ENCODE assay signal across 10 mouse cellular contexts in the genomic region with DNA sequence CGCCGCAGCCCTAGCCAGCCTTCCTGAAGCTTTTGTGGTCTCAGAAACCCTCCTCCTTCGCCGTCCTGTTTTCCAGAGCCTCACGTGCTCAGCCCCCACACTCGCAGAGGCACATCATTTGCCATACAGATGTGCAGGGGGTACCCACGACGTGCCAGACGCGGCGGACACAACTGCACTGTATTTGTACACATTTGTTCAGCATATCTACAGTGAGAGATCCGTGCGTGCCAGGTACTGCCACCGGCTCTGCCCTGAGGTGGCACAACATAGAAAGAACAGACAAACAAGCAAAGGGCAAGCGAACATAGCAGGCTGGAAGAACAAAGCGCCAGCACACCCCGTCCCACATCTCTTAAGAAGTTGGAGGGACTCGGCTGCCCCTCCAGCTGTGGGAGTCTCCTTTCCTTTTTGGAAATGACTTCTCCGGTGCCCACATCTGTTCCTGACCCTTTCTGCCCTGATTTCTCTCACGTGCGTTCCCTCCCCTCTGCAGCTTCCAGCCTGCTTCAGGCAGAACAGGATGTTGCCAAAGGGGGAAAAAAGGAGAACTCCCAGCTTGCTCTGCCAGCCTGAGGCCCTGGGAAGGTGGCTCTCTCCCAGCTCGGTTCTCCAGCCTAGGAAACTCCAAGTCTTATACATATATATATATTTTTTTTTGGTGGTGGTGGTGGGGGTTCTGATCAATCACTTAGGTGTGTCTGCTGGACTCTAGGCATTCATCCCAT. TPM values are rescaled to one million over a fixed set of nuclear protein-coding genes. Genes with fewer than 3 reads are reported as not detected.
DNase-seq lines count a peak whose midpoint lies in the region; ATAC-seq and TF ChIP-seq lines count a peak whose summit lies in the region.
"Had no signal": no experiment of that assay in that cellular context is flagged by ENCODE, and none has a peak within 500 bp of the region (broad histone marks: within the 10 kb centered on the region; RNA-seq: fewer than 3 reads in every experiment).

No protein-coding gene starts in this region.

- peaks cover 14% of the 10 kb centered on the region for H3K4me1 ChIP-seq in heart, embryonic 13.5 days
- H3K4me1 ChIP-seq in bone marrow macrophage, adult 2 months (ENCODE audit: control insufficient read depth, insufficient read depth, low read length) = 0 out of 2 replicates have a peak, but pooled peaks cover 5% of the 10 kb centered on the region
- peaks cover 17% of the 10 kb centered on the region for H3K4me1 ChIP-seq in hindbrain, embryonic 10.5 days (replicated peaks)

- peaks cover 77% of the 10 kb centered on the region for H3K27me3 ChIP-seq in heart, embryonic 13.5 days (replicated peaks)
- H3K27me3 ChIP-seq in hindbrain, embryonic 10.5 days (ENCODE audit: insufficient read depth, poor library complexity, severe bottlenecking) = peaks cover 79% of the 10 kb centered on the region

- no peak for DNase-seq in heart, postnatal 36 days
- DNase-seq in hindbrain, embryonic 10.5 days (ENCODE audit: low spot score) = peak; percentile 34
- no peak for DNase-seq in spleen, postnatal 36 days (ENCODE audit: low spot score in 2 of 2)
- no peak for DNase-seq in T-cell, adult 2 months (ENCODE audit: low spot score)
- no peak for DNase-seq in ovary, adult 18-20 months (ENCODE audit: low spot score)

- no peaks in the 10 kb centered on the region for H3K36me3 ChIP-seq in heart, embryonic 13.5 days
- H3K36me3 ChIP-seq in hindbrain, embryonic 10.5 days = no peaks in the 10 kb centered on the region
- H3K36me3 ChIP-seq: G1E had no signal

- H3K4me3 ChIP-seq in heart, embryonic 13.5 days = peak overlapping the region; percentile 56
- peak overlapping the region; percentile 44 for H3K4me3 ChIP-seq in bone marrow macrophage, adult 2 months (ENCODE audit: insufficient read depth, low read length)
- peak overlapping the region; percentile 65 for H3K4me3 ChIP-seq in hindbrain, embryonic 10.5 days

- WGBS in heart, embryonic 13.5 days = 5% methylated on average over 22 of the region's 22 CpGs
- WGBS in hindbrain, embryonic 10.5 days = 3% methylated on average over 22 of the region's 22 CpGs

- intact Hi-C loops in heart, postnatal 36 days (cut with DNase I) = no loop called here

- H3K9me3 ChIP-seq in heart, embryonic 13.5 days = no peaks in the 10 kb centered on the region
- H3K9me3 ChIP-seq in hindbrain, embryonic 10.5 days = no peaks in the 10 kb centered on the region

- TF ChIP-seq CTCF in bone marrow macrophage, adult 2 months (IDR thresholded peaks at IDR 0.05; ENCODE audit: low read depth, low read length) = no peak

- ATAC-seq in heart, embryonic 13.5 days (ENCODE audit: extremely low read depth, insufficient number of reproducible peaks, low FRiP score, low TSS enrichment) = no peak
- peak; percentile 83 for ATAC-seq in megakaryocyte progenitor cell, adult 5-6 weeks (replicated peaks; ENCODE audit: poor library complexity)

- H3K9ac ChIP-seq in heart, embryonic 13.5 days = peak overlapping the region; percentile 66

- H3K27ac ChIP-seq in heart, embryonic 13.5 days (replicated peaks) = no peak overlapping the region
- H3K27ac ChIP-seq in bone marrow macrophage, adult 2 months (ENCODE audit: insufficient read depth, low read depth, low read length) = no peak overlapping the region
- H3K27ac ChIP-seq in hindbrain, embryonic 10.5 days = peak overlapping the region; percentile 35; the same call in 1 of the 2 replicates
- H3K27ac ChIP-seq: macrophage had no signal

- peak overlapping the region; percentile 88 for H3K4me2 ChIP-seq in heart, embryonic 13.5 days

- TF ChIP-seq POLR2A in bone marrow macrophage, adult 2 months (IDR thresholded peaks at IDR 0.05; ENCODE audit: borderline replicate concordance, low read depth, low read length) = no peak

RNA-seq across cellular contexts. Expression of a gene that starts 0.5 kb away (rescaled TPM):
- polyA plus RNA-seq in heart, embryonic 13.5 days (2015; fragmentation: Nextera tagmentation; extraction: Ambion mirVana) = not detected in 2 replicates
- total RNA-seq in heart, postnatal 36 days (2021) = not detected
- polyA plus RNA-seq in bone marrow macrophage, adult 2 months (2012; ENCODE audit: insufficient read depth, insufficient read length, missing spikeins) = not detected in 2 replicates
- not detected in 2 replicates for polyA plus RNA-seq in hindbrain, embryonic 10.5 days (2016; fragmentation: Nextera tagmentation; extraction: Ambion mirVana)
- 1.9 TPM in 1 of 2 replicates, not detected in the other for total RNA-seq in megakaryocyte progenitor cell, adult 5-6 weeks (2015)
- total RNA-seq in megakaryocyte progenitor cell, adult 5-6 weeks (2017) = not detected in 2 replicates
- polyA plus RNA-seq: G1E, macrophage had no signal

RNA-seq across cellular contexts. Expression of a gene that starts 34.3 kb away (rescaled TPM):
- polyA plus RNA-seq in heart, embryonic 13.5 days (2015; fragmentation: Nextera tagmentation; extraction: Ambion mirVana) = 0.74 and 0.93 TPM in 2 replicates
- 1 to 10 TPM; 3.9 to 6.6 TPM for total RNA-seq in heart, postnatal 36 days (2021)
- polyA plus RNA-seq in bone marrow macrophage, adult 2 months (2012; ENCODE audit: insufficient read depth, insufficient read length, missing spikeins) = not detected in 2 replicates
- polyA plus RNA-seq in hindbrain, embryonic 10.5 days (2016; fragmentation: Nextera tagmentation; extraction: Ambion mirVana) = 0.98 and 2.1 TPM in 2 replicates
- total RNA-seq in megakaryocyte progenitor cell, adult 5-6 weeks (2015) = 0.10 TPM in 1 of 2 replicates, not detected in the other
- not detected in 2 replicates for total RNA-seq in megakaryocyte progenitor cell, adult 5-6 weeks (2017)
- polyA plus RNA-seq: G1E, macrophage had no signal
